Mouse (Mus musculus): Measurements from ENCODE around the gene Fnip2. TPM values are rescaled to one million over a fixed set of nuclear protein-coding genes. Genes with fewer than 3 reads are reported as not detected.
"Not testable (repeated sequence)": the region's sequence is repeated elsewhere in the genome, so short reads cannot be mapped to it uniquely, and the experiment has no call there.

The Fnip2 gene
- polyA plus RNA-seq, 1 experiment = 10.2 TPM

- Histone ChIP-seq H3K4me1 (ENCODE audit: control insufficient read depth, insufficient read depth, low read length) (no peaks in the 10 kb centered on the region; the same call in 1 of the 2 replicates), H3K4me3 (replicated peaks; ENCODE audit: extremely low read depth, low read depth, low read length) (no peak overlapping the region)
- DNase-seq = no peak
- TF ChIP-seq POLR2A (IDR thresholded peaks at IDR 0.05; ENCODE audit: borderline replicate concordance, extremely low read depth, low read depth, low read length) (no peak), CTCF (IDR thresholded peaks at IDR 0.05; ENCODE audit: insufficient read depth, low read length) (no peak)
- 81% methylated on average over 6 of the region's 6 CpGs for WGBS
Observed at GRCm38 (mm10) chr3:79578164-79578563, 10.6 kb upstream of the Fnip2 start.

GRCm38 (mm10) chr3:79577606-79578005, 10.0 kb upstream of the Fnip2 start:
- no peak for DNase-seq
- no peaks in the 10 kb centered on the region; the same call in 1 of the 2 replicates for H3K4me1 ChIP-seq (ENCODE audit: control insufficient read depth, insufficient read depth, low read length)
- TF ChIP-seq POLR2A (IDR thresholded peaks at IDR 0.05; ENCODE audit: borderline replicate concordance, extremely low read depth, low read depth, low read length) (no peak), CTCF (IDR thresholded peaks at IDR 0.05; ENCODE audit: insufficient read depth, low read length) (no peak)
- WGBS = 84% methylated on average over 6 of the region's 6 CpGs
- H3K4me3 ChIP-seq (replicated peaks; ENCODE audit: extremely low read depth, low read depth, low read length) = no peak overlapping the region

GRCm38 (mm10) chr3:79576865-79577264, 9.3 kb upstream of the Fnip2 start:
- WGBS = 27% methylated on average over 5 of the region's 5 CpGs
- TF ChIP-seq POLR2A (IDR thresholded peaks at IDR 0.05; ENCODE audit: borderline replicate concordance, extremely low read depth, low read depth, low read length) = no peak
- no peak for TF ChIP-seq CTCF (IDR thresholded peaks at IDR 0.05; ENCODE audit: insufficient read depth, low read length)
- H3K4me3 ChIP-seq (replicated peaks; ENCODE audit: extremely low read depth, low read depth, low read length) = no peak overlapping the region
- no peak for DNase-seq
- H3K4me1 ChIP-seq (ENCODE audit: control insufficient read depth, insufficient read depth, low read length) = no peaks in the 10 kb centered on the region; the same call in 1 of the 2 replicates

- H3K4me1 ChIP-seq (ENCODE audit: control insufficient read depth, insufficient read depth, low read length) = no peaks in the 10 kb centered on the region; the same call in 1 of the 2 replicates
- 21% methylated on average over 3 of the region's 3 CpGs for WGBS
- DNase-seq = no peak
- no peak for TF ChIP-seq POLR2A (IDR thresholded peaks at IDR 0.05; ENCODE audit: borderline replicate concordance, extremely low read depth, low read depth, low read length)
- TF ChIP-seq CTCF (IDR thresholded peaks at IDR 0.05; ENCODE audit: insufficient read depth, low read length) = no peak
- no peak overlapping the region for H3K4me3 ChIP-seq (replicated peaks; ENCODE audit: extremely low read depth, low read depth, low read length)
Observed at GRCm38 (mm10) chr3:79576468-79576816, 8.8 kb upstream of the Fnip2 start.

- DNase-seq = no peak
- Histone ChIP-seq H3K4me1 (ENCODE audit: control insufficient read depth, insufficient read depth, low read length) (no peaks in the 10 kb centered on the region; the same call in 1 of the 2 replicates), H3K4me3 (replicated peaks; ENCODE audit: extremely low read depth, low read depth, low read length) (no peak overlapping the region)
- TF ChIP-seq CTCF (IDR thresholded peaks at IDR 0.05; ENCODE audit: insufficient read depth, low read length) (no peak), POLR2A (IDR thresholded peaks at IDR 0.05; ENCODE audit: borderline replicate concordance, extremely low read depth, low read depth, low read length) (no peak)
- 46% methylated on average over 10 of the region's 10 CpGs for whole genome bisulfite sequencing
Observed at GRCm38 (mm10) chr3:79575576-79576467, 8.2 kb upstream of the Fnip2 start.

GRCm38 (mm10) chr3:79574336-79574735, 6.7 kb upstream of the Fnip2 start:
- DNase-seq = no peak
- H3K4me1 ChIP-seq (ENCODE audit: control insufficient read depth, insufficient read depth, low read length) = no peaks in the 10 kb centered on the region; the same call in 1 of the 2 replicates
- H3K4me3 ChIP-seq (replicated peaks; ENCODE audit: extremely low read depth, low read depth, low read length) = no peak overlapping the region
- TF ChIP-seq CTCF (IDR thresholded peaks at IDR 0.05; ENCODE audit: insufficient read depth, low read length) (no peak), POLR2A (IDR thresholded peaks at IDR 0.05; ENCODE audit: borderline replicate concordance, extremely low read depth, low read depth, low read length) (no peak)
- 91% methylated on average over 3 of the region's 3 CpGs for WGBS

GRCm38 (mm10) chr3:79573376-79573775, 5.8 kb upstream of the Fnip2 start:
- DNase-seq; H3K4me3 ChIP-seq (replicated peaks; ENCODE audit: extremely low read depth, low read depth, low read length); H3K4me1 ChIP-seq (ENCODE audit: control insufficient read depth, insufficient read depth, low read length): not testable (repeated sequence)
- WGBS = 90% methylated on average over 5 of the region's 5 CpGs

- no peak for DNase-seq
- no peaks in the 10 kb centered on the region; the same call in 1 of the 2 replicates for H3K4me1 ChIP-seq (ENCODE audit: control insufficient read depth, insufficient read depth, low read length)
- H3K4me3 ChIP-seq (replicated peaks; ENCODE audit: extremely low read depth, low read depth, low read length) = no peak overlapping the region
- WGBS = 58% methylated on average over 3 of the region's 3 CpGs
- no peak for TF ChIP-seq POLR2A (IDR thresholded peaks at IDR 0.05; ENCODE audit: borderline replicate concordance, extremely low read depth, low read depth, low read length)
- no peak for TF ChIP-seq CTCF (IDR thresholded peaks at IDR 0.05; ENCODE audit: insufficient read depth, low read length)
Observed at GRCm38 (mm10) chr3:79572399-79572798, 4.8 kb upstream of the Fnip2 start.

- 77% methylated on average over 3 of the region's 3 CpGs for WGBS
- DNase-seq = no peak
- Histone ChIP-seq H3K4me1 (ENCODE audit: control insufficient read depth, insufficient read depth, low read length) (no peaks in the 10 kb centered on the region; the same call in 1 of the 2 replicates), H3K4me3 (replicated peaks; ENCODE audit: extremely low read depth, low read depth, low read length) (no peak overlapping the region)
- TF ChIP-seq POLR2A (IDR thresholded peaks at IDR 0.05; ENCODE audit: borderline replicate concordance, extremely low read depth, low read depth, low read length) (no peak), CTCF (IDR thresholded peaks at IDR 0.05; ENCODE audit: insufficient read depth, low read length) (no peak)
Observed at GRCm38 (mm10) chr3:79569351-79569681, 1.7 kb upstream of the Fnip2 start.
